Mouse (Mus musculus) olfactory bulb, adult 2 months (tissue): ENCODE measurements around the gene Cfap157.

Source experiments
- CTCF ChIP-seq: fragments of 200-500 bp; IDR thresholded peaks from 2 replicates; pipeline ENCODE4 v1.5.1; 2012; ENCODE audit warnings: low read depth, mild to moderate bottlenecking, low read length, moderate library complexity; ENCODE audit not compliant: insufficient read depth
- POLR2A ChIP-seq: fragments of 200-500 bp; IDR thresholded peaks from 2 replicates; pipeline ENCODE4 v1.6.1; 2012; ENCODE audit warnings: mild to moderate bottlenecking, low read depth, low read length, moderate library complexity; ENCODE audit not compliant: insufficient read depth

DNA sequence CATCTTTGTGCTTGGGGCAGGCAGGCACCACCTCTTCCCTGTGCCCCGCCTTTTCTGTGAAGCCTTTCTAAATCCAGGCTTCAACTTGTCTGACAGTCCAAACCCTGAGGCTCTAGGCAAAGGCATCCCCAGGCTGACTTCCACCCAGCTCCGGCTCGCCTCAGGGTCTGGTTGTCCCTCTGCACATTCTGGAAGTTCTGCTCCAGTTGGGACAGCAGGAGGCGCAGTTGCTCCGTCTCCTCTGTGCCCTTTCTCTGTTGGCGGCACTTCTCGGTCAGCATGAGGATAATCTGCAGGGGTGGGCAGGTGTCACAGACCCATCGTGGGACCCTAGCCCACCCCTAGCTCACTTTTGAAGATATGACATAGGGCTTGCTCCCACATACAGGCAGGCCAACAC is 5.1 kb downstream of the Cfap157 start:
- TF ChIP-seq CTCF = peak; percentile 68
- TF ChIP-seq POLR2A = no peak
